Mouse (Mus musculus): ENCODE data around the gene Tlk1.

Gene Tlk1

DNA sequence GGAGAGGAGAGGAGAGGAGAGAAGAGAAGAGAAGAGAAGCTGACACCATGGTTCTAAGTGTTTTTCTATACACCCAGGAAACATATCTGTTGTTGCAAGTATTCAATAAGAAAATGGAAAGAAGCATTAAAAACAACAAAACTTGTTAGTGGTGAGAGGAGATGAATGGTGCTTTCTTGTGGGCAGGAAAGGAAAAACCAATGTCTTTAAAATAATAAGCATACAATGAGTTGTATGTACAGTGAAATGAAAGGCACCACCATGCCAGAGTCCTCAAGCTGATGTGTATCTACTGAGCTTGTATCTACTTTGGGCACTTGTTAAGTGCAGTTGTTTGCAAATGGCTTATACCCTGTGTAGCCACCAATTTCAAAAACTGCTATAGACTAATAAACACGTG is 7.7 kb upstream of the Tlk1 start:
- no peak for DNase-seq (ENCODE audit: low spot score in 2 of 2)

DNA sequence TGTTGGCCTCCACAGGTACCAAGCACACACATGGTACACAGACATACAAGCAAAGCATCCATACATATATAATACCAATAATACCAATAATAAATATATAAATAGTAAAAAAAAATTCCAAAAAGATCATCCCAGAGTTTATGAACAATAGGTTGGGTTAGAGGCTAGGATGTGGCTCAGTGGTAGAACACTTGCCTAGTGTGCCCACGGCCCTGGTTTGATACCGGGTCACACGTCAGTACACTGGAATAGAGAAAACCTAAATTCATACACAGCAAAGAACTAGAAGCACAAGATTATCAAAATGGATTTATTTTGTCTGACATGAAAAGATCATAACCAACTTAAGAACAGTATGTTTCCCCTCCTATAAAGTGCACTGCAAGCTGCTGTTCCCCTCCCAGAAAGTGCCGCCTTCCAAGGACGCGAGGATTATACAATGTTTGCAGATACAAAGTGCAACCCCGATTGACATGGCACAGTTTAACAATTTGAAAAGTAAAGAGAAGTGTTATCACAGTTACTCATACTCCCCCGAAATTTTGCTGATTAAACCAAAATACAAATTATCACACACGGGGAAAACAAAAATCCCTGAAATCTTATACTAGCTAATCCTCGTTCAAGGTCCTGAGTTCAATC is 6.3 kb upstream of the Tlk1 start:
- no peak for DNase-seq (ENCODE audit: low spot score in 2 of 2)

DNA sequence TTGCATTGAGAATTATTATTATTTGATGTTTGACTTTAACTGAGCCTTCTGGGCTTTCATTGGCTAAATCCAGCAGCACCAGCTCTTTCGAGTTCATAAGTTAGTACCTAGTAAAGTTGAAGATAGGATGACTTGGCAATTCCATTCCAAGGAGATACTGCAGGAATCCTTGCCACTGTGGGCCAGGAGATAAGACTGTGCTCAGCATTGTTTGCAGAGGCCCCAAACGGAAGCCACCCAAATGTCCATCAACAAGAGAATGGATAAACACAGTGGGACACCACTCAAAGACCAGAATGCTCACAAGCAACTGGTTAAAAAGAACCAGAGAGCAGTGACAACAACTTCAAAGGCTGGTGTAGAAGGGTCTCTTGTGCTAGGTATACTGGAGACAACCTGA is 5.2 kb upstream of the Tlk1 start:
- DNase-seq (ENCODE audit: low spot score in 2 of 2) = no peak

DNA sequence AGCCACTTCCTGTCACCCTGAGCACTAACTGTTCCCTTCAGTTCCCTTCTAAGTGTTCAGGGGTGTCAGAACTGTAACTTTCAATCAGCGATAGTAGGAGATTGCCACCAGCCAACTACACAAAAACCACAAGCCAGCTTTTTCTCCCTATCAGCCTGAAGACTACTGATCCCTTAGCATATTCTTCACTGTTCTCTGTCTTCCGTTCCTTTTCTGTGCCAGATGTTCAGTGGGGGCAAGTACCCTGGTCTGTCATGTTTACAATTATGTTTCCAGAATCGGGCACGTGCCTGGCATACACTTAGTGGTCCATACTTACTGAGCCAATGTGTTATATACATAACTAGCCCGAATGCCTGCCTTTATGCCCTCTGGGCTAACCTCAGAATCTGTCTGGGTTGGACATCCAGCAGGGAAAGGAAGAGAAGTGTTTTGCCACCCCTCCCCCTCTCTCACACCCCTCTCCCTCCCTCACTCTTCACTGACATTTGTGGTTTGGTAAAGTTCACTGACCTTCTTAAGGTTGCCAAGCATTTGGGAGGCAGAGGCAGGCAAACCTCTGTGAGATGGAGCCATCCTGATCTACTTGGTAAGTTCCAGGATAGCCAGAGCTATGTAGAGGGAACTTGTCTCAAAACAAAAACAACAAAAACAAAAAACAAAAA is 4.5 kb upstream of the Tlk1 start:
- DNase-seq (ENCODE audit: low spot score in 2 of 2) = no peak

DNA sequence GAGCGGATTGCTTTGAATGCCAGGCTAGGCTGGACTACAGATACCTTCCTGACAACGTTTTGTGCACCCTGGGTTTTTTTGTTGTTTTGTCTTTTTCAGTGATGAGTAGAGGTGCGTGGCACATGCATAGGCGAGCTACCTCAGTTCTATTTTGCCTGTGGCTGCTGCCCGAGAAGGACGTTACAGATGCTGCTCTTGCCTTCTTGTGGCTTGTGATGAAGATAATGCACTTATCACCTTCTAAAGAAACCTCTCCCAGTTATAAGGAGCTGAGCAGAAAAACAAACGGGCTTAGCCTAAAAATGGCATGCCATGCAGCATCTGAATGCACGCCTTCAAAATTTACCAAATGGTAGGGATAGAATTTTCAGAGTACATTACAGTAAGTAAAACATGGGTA is 2.3 kb upstream of the Tlk1 start:
- no peak for DNase-seq (ENCODE audit: low spot score in 2 of 2)

DNA sequence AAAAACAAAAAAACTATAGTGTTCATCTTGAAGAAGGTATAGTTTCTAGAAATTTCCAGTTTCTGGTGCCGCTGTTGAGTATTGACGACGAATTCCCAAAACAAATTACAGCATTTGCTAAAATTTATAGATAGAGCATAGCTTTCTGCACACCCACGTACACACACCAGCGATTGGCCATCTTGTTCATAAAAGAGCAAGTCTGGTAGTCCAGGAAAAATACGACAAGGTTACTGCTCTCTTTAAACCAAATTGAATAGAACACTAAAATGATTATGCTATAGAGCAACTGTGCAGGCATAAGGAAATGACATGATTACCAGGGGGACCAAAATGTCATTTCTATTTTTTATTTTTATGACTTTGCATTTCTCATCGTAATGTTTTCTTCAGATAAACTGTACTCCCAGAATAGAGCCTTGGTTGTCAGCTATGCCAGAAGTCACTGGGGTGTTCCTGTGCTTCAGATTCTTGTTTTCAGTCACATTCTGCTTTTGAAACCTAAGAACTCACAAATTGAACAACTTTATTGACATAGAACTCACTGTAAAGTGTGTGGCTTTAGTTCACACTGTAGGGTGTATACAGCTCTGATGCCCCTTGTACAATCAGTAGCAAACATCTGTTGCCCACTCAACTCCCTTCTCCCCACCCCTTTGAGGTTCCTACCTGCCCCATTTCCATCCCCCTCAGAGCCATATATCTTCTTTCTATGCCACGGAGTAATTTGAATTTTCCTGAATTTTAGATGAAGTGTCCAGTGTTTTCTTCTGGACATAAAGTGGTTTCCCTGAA is 1.1 kb upstream of the Tlk1 start:
- no peak for DNase-seq (ENCODE audit: low spot score in 2 of 2)

DNA sequence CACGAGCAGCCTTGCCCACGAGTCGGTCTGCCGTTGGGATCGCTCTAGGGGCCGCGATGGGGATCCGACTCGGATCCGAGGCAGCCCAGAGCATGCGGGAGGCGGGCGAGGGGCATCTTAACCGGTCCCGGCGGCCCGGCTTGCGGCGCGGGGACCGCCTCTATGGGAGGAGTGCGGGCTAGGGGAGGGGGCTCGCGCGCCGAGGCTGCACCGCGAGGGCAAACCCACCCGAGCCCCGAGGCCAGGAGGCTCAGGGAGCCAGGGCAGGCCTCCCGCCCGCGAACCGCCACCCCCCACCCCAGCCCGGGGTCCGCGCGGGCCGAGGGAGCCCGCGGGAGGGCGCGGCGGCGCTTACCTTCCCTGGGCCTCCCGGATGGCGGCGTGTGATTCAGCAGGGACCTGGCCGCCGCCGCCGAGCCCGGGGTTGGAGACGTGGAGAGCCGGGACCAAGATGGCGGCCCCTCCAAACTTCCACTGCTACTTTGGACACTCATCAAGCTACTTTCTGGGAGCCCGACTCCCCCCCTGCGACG is 624 bp downstream of the Tlk1 start:
- peak; percentile 79 to 83 for DNase-seq (ENCODE audit: low spot score in 2 of 2)

DNA sequence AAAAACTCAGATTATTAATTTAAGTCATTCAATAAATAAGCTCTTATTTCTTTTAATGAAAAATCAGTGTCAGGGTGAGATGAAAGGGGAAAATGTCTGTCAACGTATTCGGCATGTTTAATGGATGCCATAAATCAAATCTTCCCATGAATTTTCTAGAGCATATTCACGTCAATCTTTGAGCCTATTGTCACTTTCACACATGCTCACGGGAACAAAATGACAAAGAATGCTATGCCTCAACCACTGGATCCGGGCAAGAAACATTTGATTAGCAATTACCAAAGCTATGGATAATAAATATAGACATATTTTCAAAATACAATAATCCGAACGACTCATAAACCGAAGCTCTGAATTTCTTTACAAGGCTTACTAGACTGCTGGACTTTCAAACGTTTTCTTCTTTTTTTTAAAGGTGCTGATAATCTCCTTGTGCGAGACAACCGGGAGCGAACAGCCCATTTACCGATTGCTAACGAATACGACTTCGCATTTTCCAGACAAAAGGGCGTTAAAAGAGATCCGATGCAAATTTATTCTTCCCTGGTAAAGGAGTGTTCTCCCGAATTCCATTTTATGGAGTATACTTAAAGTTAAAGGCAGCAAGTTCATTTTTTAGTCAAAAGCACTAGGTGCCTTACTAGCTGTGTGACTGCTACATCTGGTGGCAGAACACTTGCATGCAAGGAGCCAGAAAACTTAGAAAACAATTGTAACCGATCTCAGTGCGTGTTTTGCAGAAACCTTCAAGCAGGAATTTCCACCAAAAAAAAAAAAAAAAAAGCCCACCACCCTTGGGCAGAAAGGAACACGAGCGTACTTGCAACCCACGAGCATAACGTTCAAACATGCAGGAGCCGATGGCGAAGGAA is 1.4 kb downstream of the Tlk1 start:
- DNase-seq (ENCODE audit: low spot score in 2 of 2) = peak in 1 of 2 experiments; percentile 56

DNA sequence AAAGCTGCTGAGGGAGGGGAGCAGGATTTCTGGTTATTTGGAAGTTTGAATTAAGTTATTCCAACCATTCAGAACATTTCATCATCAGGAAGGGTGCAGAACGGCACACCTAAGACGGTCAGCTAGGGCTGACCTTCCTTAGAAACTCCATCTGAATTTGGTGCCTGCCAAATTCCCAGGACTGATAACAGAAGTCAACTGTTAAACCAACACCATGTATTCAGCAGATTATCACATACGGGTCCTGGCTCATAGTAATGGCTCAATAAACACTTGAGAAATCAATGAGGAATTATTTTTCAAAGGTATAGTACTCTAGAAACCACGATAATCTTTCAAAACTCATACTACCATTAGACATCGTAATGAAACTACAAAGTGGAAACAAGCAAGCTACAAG is 2.1 kb downstream of the Tlk1 start:
- DNase-seq (ENCODE audit: low spot score in 2 of 2) = no peak

DNA sequence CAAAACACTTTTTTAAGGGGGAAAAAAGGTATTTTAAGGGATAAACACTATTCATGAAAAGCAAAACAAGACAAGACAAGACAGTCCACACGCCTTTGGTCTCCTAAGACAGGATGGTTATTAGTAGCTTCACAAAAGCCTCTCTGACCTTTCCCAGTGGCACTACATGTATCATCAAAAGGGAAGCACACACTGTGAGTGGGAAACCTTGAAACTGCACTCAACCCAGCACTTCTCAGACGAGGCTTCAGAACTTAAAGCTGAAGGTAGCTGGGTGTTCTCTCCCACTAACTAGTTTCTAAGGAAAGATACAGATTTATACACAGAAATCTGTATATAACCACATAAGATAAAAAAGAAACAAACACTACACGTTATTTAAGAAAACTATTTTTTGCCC is 8.6 kb downstream of the Tlk1 start:
- DNase-seq (ENCODE audit: low spot score in 2 of 2) = no peak

DNA sequence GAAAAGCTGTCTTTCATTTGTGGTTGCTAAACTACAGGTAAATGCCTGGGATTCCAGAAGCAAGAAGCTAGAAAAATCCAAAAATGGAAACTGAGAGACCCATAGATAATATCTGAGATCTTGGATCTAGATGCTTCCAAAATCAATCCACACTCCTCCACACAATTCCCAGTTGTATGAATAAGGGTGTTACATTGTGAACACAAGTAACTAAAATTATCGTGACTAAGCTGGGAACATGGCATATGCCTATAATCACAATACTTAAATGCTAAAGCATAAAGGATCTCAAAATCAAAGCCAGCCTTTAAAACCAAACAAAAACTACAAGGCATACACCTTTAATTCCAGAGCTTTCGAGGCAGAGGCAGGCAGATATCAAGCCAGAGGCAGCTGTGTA is 9.5 kb downstream of the Tlk1 start:
- DNase-seq (ENCODE audit: low spot score in 2 of 2) = no peak

DNA sequence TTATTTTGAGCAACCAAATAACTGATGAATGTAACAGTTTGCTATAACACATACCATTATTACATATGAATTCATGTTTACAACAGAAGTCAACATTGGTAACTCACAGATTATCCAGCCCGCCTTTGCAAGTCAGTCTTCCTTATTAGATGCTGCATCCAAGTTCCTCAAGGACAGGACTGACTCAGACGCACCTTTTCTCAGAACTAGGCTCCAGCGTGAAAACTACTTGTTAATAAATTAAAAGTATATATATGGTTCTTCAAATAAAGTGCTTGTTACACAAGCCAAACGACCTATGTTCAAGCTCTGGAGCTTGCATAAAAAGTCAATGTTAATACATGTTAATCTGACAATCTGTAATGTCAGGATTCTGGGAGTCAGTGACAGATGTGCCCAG is 11.9 kb downstream of the Tlk1 start:
- DNase-seq (ENCODE audit: low spot score in 2 of 2) = no peak

DNA sequence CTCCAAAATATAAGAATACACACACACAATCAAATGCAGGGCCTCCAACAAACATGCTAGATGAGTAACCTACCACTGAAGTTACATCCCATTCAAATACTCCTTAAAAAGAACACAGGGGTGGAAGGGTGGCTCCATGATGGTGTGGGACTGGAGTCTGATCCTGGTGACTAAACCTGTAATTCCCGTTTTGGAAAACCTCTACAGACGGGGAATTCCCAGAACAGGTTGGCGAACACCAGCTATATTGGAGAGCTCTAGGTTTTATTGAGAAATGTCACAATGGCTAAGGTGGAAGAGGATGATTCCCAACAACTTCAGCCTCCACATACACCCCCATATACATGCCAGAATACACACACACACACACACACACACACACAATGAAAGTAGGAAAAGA is 14.1 kb downstream of the Tlk1 start:
- peak in 1 of 2 experiments; percentile 11 for DNase-seq (ENCODE audit: low spot score in 2 of 2)

DNA sequence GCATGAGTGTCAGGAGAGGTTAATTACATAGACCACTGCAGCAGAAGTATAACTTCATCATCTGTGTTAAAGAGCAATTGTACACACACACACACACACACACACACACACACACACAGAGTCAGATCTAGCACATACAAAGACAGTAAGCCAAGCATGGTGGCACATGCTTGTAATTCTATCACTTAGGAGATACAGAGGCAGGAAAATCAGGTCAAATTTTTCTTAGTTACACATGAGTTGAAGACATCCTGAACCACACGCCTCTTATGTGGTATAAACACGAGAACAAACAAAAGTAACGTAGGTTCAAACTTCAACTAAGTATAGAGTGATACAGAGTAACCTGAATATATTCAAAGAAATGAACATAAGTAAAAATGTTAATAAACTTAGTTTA is 15.6 kb downstream of the Tlk1 start:
- DNase-seq (ENCODE audit: low spot score in 2 of 2) = peak in 1 of 2 experiments; percentile 15

DNA sequence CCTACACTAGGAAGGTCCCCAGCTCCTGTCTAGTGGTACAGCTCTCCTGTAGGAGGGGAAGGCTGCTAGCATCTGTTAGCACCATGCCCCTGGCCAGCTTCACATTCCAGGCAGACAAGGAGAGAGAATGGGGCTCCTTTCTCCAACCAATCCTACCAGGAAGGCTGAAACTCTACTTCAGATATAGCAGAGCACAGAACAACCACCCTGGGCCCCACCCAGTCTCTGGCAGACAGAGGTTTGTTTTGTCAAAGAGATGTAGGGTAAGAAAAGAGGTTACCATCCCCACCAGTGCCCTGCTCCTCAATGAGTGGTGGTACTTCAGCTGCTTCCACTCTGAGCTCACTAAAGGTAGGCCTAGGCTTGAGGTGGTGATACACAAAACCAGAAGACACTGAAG is 16.8 kb downstream of the Tlk1 start:
- peak in 1 of 2 experiments; percentile 17 for DNase-seq (ENCODE audit: low spot score in 2 of 2)

DNA sequence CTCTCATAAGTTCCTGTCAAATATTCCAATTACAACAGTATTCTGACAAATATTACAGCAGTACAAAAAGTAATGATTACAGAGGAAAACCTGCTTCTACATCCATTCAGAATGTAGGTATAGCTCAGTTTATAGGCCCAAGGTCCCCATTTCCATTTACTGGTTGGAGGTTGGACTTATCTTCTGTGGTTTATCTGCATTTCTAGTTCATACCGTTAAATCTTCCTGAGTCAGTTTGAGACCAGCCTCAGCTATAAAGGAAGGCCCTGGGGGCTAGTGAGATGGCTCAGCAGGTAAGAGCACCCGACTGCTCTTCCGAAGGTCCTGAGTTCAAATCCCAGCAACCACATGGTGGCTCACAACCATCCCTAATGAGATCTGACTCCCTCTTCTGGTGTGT is 17.9 kb downstream of the Tlk1 start:
- peak in 1 of 2 experiments; percentile 8 for DNase-seq (ENCODE audit: low spot score in 2 of 2)

DNA sequence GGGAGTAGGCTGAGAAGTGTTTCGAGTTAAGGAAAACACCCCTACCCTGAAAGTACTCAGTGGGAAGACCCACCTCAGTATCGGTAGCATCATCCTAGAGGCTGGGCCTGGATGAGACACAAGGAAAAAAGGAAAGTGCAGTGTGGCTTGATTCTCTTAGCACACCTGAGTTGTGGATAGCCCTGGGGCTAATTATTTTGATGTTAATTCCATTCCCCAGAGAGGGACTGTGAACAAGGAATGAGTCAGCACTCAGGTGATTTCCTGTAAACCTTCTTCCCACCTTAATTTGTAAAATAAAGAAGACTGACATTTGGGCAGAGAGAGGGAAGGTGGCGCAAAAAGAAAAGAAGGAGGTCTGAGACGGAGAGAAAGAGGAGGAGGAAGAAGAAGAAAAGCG is 19.5 kb downstream of the Tlk1 start:
- peak in 1 of 2 experiments; percentile 7 for DNase-seq (ENCODE audit: low spot score in 2 of 2)

DNA sequence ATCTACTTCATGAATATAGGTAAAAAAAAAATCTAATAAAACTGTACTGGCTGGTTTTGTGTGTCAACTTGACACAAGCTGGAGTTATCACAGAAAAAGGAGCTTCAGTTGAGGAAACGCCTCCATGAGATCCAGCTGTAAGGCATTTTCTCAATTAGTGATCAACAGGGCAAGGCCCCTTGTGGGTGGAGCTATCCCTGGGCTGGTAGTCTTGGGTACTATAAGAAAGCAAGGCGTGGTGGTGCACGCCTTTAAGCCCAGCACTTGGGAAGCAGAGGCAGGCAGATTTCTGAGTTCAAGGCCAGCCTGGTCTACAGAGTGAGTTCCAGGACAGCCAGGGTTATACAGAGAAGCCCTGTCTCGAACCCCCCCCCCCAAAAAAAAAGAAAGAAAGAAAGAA is 21.8 kb downstream of the Tlk1 start:
- DNase-seq (ENCODE audit: low spot score in 2 of 2) = peak in 1 of 2 experiments; percentile 11

DNA sequence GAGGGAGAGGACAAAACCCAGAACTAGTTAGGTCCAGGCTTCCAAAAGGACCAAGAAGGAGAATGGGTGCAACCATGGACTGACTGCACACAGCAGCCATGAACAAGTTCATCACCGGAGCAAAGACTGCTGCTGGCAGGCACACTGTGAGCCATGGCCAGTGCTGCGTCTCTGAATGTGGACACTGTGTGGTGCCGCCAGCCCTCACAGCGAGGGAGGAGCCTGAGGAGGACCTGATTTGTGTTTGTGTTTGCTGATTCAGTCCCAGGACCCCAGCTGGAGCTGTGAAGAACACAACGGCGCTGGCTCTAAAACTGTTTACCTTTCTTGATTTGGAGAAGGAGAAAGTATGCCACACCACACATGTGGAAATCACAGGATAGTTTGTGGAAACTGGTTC is 22.9 kb downstream of the Tlk1 start:
- DNase-seq (ENCODE audit: low spot score in 2 of 2) = peak; percentile 38 to 41

DNA sequence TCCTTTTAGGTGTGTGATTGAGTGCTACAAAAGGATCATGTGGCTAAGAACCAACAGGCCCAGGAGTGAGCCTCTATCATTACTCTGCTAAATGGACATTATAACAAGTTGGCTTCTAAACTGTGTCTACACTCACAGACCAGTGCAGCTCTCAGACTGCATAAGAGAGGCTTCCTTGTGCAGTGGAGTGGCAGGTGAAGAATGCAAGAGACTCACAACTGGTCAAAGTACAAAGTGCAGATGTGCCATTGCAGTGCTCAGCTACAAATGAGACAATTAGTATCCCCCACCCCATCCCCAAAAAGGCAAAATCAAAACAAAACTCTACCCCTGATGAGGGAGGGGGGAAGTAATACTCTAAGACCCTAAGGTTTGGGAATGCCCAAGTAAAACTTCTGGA is 24.0 kb downstream of the Tlk1 start:
- DNase-seq (ENCODE audit: low spot score in 2 of 2) = peak in 1 of 2 experiments; percentile 9

DNA sequence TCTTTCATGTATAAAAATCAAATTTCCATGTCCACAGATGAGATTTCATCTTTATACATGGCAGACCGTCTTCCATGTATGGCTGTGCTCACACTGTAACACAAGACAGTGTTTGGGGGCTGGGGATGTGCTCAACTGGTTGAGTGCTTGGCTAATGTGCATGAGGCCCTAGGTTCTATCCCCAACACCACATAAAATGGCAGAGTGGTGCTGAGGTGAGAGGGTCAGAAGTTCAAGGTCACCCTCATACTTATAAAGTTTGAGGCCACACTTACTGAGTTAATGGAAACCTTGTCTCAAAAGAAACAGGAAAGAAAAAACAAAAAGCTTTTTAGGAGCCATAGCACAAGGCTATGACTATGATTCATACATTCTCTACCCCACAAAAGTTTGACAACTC is 25.1 kb downstream of the Tlk1 start:
- no peak for DNase-seq (ENCODE audit: low spot score in 2 of 2)

DNA sequence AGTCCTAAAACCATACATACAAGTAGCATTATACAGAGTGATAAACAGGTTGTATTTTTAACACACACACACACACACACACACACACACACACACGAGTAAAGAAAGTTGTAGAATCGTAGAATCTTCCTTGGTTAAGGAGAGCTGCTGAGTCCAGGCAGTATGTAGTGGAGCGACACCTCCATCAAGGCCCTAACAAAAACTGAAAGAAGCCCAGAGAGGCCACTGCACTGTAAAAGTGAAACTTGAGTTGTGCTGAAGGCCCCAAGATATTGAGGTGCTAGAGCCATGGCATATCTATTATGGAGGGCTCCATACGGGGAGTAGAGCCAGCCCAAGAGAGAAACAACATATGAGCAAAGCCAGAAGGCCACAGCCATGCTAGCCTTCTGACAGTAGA is 32.3 kb downstream of the Tlk1 start:
- no peak for DNase-seq (ENCODE audit: low spot score in 2 of 2)
